Mouse (Mus musculus) liver, adult (tissue): ENCODE data around the gene Scamp2.

Experiments used
- GATA4 ChIP-seq: IDR thresholded peaks from 2 replicates; pipeline ENCODE4 v1.6.1; 2014; ENCODE audit warnings: mild to moderate bottlenecking, low read length; ENCODE audit not compliant: insufficient replicate concordance

The Scamp2 gene

GRCm38 (mm10) chr9:57560861-57561710, at the start of gene Scamp2:
Gene Scamp2, plus strand, starts transcription at chr9:57560943.
- TF ChIP-seq GATA4 = no peak; the same call in 1 of the 2 replicates

GRCm38 (mm10) chr9:57517113-57517512, 43.6 kb upstream of the Scamp2 start:
- no peak for TF ChIP-seq GATA4

DNA sequence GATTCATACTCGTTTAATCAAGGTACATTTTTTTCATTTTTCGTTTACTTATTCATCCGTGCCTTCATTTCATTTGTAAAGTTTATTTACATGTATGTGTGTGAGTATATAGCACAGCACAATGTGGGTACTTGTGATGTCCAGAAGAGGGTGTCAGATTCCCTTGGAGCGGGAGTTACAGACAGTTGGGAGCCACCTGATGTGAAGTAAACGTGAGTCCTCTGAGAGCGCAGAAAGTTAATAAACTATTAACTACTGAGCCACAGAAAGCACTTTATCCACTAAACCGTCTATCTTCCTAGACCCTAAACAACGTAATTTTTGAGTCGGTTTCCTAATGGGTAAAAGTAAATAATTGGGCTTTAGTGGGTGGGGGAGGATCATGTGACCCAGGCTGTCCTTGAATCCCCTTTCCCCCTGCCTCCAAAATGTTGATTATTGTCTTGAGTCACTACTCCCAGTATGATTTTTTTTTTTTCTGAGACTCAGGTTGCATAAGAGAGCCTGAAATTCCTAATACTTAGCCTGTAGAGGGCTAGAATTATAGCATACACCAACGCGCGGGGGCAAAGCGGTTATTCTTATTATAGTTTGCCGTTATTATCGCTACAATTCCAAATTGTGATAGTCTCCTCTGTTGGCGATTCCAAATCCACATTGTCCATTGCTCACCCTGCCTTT, 40.2 kb upstream of the Scamp2 start:
- TF ChIP-seq GATA4 = no peak

- peak; percentile 57; the same call in 1 of the 2 replicates for TF ChIP-seq GATA4
Observed at GRCm38 (mm10) chr9:57521056-57521911, 39.5 kb upstream of the Scamp2 start, which contains the start of gene Cox5a. Gene Cox5a, plus strand, starts transcription at chr9:57521274.

GRCm38 (mm10) chr9:57522114-57522860, 38.5 kb upstream of the Scamp2 start:
- TF ChIP-seq GATA4 = no peak

DNA sequence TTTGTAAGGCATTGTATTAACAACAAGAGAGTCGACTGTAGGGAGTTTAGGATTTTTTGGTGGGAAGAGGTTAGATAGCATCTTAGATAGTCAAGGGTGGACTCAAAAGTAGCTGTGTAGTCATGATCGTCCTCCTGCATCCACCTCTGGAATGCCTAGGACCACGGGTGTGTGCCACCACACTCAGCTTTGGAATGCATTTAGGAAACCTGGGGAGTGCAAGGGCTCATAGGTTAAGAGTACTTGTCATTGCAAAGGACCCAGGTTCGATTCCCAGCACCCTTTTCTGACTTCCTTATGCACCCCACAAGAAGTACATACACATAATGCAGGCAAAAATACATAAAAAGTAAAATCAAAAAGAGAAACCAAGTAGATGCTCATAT, 37.9 kb upstream of the Scamp2 start:
- TF ChIP-seq GATA4 = no peak

GRCm38 (mm10) chr9:57523754-57524153, 37.0 kb upstream of the Scamp2 start:
- TF ChIP-seq GATA4 = no peak

DNA sequence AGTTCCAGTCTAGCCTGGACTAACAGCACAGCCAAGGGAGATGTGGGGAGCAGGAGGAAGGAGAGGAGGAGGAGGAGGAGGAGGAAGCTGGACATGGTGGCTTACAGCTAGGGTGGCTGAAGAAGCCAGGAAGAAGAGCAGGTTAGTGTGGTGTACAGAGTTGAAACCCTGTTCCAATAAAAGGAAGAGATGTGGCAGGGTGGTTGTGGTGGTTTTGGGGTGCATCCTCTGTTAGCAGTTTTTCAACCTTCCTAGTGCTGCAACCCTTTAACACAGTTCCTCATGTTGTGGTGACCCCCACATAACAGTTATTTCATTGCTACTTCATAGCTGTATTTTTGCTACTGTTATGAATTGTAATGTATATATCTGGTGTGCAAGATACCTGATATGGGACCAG, 36.3 kb upstream of the Scamp2 start:
- TF ChIP-seq GATA4 = no peak

DNA sequence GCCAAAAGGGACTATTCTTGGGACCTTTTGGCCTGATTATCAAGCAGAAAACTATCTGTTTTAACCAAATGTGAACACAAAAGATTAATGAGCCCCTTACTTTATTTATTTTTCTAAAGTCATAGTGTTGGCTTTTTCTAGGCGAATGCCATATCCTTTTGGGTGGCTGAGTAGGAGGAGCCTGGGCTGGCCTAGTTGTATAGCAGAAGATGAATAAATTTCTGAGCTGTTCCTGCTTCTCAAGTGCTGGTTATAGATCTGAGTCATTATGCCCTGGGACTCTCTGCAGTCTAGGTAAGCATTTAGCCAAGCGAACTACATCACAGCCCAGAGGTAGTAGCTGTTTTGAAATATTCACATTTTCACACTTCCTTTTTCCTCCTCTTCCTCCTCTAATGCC, 35.2 kb upstream of the Scamp2 start:
- TF ChIP-seq GATA4 = no peak

- no peak for TF ChIP-seq GATA4
Observed at GRCm38 (mm10) chr9:57526435-57526834, 34.3 kb upstream of the Scamp2 start.

- no peak for TF ChIP-seq GATA4
Observed at GRCm38 (mm10) chr9:57531946-57532345, 28.8 kb upstream of the Scamp2 start.

- no peak for TF ChIP-seq GATA4
Observed at GRCm38 (mm10) chr9:57536362-57536761, 24.4 kb upstream of the Scamp2 start.

GRCm38 (mm10) chr9:57537044-57537727, 23.6 kb upstream of the Scamp2 start, which contains the start of gene Fam219b:
Gene Fam219b, plus strand, starts transcription at chr9:57537528.
- TF ChIP-seq GATA4 = no peak; the same call in 1 of the 2 replicates

DNA sequence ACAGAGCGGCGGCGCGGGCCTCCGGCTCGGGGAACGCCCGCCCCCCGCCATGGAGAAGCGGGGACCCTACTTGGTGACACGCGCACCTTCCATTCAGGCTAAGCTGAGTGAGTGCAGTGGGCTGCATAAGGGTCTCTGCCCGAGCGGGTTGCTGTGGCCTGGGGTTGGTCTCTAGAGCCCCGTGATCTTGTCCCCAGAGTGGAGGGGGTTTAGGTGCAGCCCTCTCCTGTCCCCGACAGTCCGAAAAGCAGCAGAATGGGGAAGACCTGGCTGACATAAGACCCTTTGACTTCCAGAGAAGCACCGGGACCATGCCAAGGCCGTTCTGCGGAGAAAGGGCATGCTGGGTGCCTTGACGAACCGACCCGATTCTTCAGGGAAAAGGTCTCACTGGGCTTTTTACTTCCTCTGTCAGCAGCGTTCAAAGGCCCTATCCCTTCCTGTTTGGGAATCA, 23.0 kb upstream of the Scamp2 start:
- no peak for TF ChIP-seq GATA4
